Mouse (Mus musculus) retina, adult 2 months (tissue): Measurements from ENCODE around the gene Il17rd.

ENCODE experiments used
- DNase-seq: peaks from one replicate; pipeline ENCODE4 v3.0.0-alpha.2; 2012; ENCODE audit warnings: low read depth, low spot score

Il17rd gene

DNA sequence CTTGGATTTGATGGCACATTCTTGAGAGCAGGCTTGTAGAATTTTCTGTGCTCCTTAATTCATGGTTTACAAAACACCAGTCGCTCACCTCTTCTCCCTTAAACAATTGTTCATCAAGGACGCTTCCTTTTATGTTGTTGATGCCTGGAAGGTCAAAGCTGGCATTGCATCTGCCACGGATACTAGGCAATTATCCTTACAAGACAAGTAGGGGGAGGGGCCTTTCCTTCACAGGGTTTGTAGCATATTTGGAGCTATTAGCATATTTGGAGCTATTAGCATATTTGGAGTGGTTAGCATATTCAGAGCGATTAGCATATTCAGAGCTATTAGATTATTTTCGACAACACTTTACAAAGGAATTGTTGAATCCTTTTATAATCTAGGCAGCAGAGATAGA, 55.5 kb downstream of the Il17rd start:
- no peak for DNase-seq

DNA sequence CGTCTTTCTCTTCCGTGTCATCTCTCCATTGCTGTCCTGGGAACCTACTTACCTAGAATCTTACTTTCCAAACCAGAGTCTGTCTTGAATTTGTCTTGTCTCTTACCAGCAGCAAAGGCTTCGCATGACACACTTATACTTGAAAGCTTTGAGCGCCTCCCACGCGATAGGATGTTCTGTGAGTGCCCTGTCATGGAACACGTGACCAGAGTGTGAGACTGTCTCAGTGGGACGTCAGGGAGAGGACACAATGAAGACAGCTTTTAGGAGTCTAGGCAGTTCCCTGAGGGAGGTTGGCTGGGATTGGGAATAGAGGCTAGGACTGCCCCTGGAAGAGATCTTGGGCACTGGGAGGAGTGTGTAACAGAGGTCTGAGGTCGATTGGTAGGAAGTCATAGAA, 57.4 kb downstream of the Il17rd start:
- no peak for DNase-seq

DNA sequence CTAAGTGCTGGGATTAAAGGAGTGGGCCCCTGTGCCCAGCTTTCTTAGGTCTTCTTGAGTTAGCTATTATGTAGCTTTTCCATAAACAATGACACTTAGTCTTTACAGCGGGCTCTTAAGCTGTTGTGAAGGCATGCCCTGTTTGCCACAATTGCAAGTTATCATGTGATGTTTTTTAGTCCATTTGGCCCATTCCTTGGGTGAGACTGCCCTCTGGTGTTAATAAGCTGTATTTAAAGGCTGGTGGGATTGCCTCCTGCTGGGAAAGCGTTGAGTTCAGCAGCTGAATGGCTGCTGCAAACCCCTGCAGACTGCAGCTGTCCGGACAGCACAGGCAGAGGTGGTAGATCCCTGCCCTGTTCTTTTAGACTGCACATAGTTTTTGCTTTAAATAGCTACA, 58.0 kb downstream of the Il17rd start:
- peak; percentile 62 for DNase-seq

DNA sequence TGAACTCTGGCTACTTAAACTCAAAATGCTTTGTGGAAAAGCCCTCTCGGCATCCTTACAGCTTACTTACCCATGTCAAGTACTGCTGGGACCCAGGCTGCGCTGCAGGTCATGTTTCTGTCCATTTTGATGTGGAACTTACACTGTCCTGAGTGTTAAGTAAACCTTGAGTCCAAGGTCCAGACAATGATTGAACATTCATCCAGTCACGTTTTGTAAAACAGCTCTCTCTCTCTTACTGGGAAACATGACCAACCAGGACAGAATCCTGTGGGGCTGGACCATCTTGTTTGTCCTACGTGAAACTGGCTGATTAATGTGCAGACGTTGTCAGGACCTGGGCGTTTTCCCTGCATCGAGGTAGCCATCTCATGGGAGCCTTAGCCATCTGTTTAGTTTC, 63.0 kb downstream of the Il17rd start:
- no peak for DNase-seq

DNA sequence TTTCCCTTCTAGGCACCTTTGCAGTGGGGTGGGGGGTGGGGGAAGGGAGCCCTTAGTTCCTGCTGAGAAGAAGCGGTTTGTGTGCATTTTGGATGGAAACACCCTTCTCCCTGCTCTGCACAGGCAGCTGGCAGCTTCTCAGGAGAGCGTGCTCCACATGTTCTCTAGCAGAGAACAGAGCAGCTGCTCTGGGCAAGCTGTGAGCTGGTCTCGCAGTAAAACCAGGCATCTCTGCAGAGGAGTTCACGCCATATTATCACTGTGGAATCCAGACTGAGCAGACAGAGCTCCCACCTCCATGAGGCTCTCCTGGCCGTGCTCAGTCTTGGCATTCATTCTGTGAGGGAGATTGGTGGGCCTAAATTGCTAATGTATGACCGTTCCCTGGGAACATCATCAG, 64.0 kb downstream of the Il17rd start:
- DNase-seq, result no peak

DNA sequence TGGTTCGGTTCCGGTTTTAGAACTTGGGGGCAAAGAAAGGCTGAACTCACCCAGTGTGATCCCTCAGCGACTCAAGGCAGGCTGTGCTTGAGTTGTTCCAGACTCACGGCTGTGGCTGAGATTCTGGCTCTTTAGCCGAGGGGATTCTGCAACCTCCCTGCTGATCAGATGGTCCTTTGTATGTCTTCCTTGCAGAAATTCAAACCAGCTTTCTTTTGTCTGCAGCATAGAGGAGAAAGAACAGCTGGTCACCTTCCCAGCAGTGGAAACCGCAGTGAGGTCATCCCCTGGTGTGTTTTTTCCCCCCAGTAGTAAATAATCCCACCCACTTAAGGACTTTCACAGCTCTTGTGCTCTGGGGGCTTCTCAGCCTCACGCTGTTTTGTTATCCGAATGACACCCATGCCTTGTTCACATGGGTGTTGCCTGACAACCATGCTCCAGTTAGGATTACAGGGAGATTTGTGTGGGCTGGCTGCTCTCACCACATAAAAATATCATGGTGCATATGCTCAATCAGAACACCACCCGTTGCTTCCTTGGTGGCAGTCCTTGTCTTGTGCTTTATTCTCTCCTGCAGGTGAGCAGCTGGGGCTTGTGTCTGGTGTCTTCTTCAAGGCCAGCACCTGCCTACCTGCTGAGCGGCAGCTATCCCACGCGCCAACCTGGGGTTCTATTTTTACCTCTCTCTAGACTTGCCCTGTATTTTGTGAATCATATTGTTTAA, 67.2 kb downstream of the Il17rd start:
- DNase-seq, result no peak

DNA sequence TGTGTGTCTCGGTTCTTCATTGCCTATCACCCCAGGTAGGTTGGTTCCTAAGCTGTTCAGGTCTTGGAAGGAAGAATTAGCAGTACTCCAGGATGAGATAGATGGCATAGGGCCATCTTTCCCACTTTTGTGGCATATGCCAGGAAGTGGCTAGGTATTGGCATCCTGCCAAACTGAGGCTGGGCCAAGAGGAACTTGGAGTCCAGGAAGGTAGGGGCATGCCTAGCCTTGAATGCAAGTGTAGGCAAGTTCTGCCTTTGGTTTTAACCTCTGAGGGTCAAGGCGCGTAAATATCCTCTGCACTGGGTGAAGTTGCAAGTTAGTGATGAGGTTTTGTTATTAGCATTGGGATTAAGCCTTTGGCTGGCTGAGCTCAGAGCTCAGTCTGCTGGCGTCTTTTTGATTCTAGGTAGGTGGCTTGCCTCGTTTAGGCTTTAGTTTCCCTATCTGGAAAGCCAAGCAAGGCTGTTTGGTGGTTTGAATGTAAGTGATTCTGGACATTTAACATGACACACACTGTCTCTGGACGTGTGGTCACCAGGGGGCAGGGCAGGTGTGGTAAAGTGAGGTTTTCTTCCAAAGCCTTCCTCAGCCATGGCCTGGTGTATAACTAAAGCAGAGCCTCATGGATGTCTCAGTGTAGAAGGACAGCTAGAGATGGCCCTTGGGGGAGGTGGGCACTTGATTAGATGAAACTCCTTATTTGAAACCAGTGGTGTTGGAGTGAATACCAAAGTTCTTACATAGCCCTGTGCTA, 70.2 kb downstream of the Il17rd start:
- DNase-seq, result no peak

DNA sequence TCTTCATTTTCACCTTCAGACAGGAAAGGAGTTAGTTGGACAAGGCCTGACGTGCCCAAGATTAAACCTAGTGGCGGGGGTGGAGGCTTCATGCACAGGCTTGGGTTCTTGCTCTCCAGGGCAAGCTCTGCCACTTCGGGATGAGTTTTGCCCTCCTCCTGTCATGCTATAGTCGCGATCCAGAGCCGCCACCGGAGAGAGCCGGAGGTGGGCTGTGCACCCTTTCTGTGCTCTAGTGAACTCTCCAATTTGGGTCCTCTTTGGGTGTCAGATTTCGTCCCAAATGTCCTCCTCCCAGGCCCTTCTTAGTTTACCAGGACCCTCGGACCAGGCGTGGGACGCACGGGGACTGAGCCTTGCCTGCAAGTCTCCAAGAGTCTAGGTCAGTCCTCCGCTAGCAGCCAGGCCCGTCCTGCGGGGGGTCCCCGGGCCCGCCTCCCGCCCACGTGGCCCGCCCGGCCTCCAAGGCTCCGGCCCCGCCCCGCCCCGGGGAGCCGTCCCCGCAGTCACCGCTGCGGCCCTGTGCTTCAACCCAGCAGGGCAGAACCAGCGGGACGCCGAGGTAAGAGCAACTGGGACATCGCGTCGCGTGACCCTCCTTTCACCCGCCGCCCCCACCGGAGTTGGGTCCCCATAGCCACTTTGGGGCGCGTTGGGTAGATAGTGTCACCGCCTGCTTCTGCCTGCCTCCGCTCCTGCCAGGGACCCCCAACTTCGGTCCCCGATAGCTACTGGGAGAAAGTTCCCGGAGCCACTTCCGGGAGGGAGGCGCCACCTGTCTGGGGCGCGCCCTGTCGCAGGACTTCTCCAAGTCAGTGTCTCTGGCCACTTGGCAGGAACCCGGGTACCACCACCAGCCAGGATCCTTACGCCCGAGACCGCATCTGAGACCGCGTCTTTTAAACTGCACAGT, 75.9 kb downstream of the Il17rd start, which contains the start of gene Arhgef3:
Gene Arhgef3 (plus strand): TSS at position 538 of the 913 bp plus-strand sequence.
- no peak for DNase-seq

DNA sequence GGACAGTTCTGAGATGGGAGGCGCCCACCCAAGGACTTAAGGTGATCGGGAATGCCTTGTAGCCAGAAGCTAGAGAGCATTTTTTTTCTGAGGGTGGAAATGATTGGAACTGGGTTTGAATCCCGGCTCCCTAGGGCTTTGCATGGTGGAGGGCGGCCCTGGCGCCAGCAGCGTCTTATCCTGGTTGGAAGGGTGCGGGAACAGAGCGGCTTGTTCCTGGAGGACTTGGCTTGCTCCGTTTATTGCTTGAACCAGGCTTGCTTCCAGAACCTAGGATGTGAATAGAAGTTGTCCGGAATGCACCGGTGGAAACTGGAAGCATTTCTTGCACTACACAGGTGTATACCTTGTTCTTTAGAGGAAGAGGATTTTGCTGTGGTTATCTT, 76.5 kb downstream of the Il17rd start:
- DNase-seq, result no peak

DNA sequence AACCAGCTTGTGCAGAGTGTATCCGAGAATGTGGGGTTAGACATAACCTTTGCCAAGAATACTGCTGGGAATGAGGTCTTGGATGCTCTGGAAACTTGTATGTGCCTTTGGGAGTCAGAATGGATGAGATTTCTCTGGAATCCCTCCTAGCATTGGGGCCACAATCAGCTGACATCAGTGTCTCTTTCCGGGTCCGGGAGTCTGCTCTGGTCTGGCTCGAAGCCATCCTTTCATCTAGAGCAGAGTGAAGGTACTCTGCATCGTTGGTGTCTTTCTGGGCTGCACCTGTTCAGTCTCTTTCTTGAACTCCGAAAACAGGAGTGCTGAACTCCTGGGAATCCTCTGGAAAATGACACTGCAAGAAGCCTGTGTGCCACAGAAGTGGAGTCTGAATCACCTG, 77.2 kb downstream of the Il17rd start:
- no peak for DNase-seq

DNA sequence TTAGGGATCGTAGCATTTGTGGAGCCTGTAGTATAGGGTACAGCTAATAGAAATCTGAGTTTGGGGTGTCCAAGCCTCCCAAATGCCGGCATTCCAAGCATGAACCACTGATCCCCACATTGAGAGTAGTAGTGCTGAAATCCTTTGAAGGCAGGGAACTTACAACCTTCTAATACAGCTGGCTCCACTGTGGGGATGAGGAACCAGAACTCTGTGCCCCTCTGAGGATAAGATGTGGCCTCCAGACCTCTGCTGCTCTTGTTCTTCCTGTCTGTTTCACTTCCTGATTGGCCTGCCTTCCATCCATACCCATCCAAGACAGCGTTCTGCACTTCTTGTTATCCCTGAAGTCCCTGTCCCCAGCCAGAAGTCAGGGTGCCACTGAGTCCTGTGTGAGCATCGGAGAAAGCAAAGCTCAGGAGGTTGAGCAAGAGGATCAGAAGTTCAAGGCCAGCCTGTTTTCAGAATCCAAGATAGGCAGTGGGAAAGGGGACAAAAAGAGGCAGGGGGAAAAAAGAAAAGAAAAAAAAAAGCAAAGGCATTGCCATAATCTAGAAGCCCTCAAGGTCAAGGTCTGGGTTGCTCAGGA, 77.9 kb downstream of the Il17rd start:
- no peak for DNase-seq

DNA sequence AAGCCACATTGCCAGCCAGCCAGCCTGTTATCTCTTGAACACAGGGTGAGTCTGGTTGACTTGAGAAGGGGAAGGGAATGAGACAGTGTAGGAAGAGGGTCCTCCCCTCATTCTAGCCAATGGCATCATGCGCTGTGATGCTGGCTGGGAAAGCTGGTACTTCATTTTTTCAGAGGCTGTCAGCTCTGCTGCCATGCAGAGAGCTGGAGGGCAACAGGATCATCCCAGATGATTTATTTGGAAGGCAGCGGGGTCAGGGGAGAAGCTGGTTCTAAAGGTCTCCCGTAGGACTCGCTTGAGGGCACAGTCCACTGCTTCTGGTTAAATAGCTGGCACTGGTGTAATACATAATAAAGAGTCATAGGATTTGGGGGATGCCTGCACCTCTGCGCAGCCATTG, 79.8 kb downstream of the Il17rd start:
- no peak for DNase-seq

DNA sequence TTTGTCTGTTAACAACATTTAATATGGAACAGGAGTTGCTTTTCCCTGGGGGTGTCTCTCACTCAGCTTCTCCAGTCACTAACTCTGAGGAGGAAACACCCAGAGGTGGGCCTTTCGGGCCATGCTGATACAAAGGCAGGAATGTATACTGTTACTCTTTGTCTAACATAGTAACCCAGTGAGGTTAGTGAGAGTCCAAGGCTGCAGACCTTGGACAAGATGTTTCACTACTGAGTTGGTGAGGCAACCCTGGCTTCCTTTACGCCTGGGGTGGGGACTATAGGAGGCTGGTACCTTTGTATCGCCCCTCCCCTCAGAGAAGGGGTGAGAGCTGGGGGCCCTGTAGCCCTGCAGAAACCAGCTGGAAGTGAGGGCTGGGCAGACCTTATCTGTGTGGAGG, 83.9 kb downstream of the Il17rd start:
- no peak for DNase-seq

DNA sequence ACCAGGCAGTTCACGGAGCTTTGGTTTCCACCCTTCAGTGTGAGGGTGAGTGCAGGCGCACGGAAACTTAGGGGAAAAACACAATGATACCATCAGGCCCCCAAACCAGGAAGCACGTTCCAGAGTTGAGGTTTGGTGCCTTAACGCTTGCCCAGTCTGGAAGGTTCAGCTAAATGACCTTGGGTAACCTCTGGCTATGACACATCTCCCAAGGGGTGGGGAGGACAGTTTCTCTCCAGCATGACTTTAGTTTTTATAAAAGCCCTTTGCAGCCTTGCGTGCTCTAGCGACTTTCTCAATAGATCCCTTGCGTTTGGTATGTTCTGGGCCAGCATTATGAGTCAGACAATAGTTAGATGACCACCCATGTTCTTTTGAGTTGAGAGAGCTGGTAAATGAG, 84.8 kb downstream of the Il17rd start:
- no peak for DNase-seq

DNA sequence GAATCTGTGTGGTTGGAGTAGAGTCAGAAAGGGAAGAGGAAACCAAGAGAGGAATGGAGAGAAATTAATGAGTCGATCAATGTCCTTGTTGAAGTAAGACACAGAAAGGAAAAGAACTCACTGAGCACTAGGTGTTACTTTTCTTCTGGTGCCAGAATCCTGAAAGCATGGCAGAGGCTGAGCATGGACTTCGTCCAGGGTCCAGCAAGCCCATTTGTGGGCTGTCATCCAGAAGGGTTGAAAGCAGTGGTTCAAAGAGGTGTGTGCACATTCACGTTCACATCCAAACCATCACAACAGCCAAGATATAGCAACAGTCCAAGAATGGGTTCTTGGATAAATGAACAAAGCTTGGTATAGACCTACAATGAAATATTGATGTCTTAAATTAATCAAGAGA, 91.3 kb downstream of the Il17rd start:
- no peak for DNase-seq

DNA sequence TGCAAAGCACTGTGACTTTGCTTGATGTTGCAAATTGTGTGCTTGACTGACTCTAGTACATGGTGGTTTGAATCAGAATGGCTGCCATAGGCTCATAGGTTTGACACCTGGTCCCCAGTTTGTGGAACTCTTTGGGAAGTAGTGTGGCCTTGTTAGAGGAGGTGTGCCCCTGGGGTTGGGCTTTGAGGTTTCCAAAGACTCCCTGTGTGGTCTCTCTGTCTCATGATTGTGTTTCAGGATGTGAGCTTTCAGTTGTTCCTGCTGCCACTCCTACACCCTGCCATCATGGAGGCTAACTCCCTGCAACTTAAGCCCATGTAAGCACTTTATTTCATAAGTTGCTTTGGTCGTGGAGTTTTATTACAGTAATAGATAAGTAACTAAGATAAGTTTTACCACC, 91.9 kb downstream of the Il17rd start:
- no peak for DNase-seq

DNA sequence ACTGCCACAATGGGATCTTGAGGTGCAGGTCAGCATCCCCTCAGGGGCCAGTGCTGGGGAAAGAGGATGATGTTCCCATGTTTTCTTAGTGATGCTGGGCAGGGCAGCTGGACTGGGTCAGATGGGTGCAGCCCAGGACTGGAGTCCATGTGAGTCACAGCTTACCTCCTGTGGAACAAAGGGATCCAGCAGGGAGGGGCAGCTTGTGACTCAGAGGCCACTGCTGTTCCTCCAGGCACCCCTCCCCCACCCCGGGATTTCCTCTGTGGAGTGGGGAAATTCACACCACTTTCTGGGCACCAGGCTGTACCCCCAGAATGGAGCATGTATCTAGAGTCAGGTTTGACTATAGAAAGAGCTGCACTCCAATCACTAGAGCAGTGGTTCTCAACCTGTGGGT, 92.8 kb downstream of the Il17rd start:
- DNase-seq, result no peak

DNA sequence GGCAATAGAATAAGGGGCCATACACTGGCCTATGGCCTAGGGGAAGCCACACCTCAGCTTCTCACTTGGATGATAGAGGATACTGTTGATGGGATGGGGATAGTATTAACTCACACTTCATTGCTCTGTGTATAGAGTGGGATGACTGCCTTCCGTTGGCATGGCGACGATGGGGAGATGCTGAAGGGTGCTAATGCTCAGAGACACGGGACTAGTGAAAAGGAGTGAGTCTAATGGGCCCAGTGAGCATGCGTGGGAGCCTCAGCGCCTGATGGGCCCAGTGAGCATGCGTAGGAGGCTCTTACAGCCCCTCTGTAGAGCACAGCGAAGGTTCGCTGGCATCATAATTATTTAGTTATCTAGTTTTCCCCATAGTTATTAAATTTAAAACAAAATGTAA, 100.2 kb downstream of the Il17rd start:
- DNase-seq, result no peak

DNA sequence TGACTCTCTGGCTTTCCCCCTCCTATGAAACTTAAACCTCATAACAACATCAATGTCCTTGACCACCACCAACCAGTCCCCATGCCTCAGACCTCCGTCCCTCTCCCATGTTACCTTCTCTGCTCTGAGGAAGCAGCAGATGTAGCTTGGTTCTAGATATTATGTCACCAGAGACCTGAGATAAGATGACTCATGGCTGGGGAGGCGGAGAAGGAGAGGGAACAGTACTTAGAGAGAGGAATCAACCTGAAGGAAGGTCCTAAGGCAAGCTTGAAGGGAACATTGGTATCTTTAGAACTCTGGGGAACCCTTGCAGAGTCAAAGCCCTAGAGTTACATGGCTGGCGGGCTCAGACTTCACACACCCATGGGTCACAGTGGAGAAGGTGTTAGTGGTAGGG, 101.2 kb downstream of the Il17rd start:
- DNase-seq, result no peak

DNA sequence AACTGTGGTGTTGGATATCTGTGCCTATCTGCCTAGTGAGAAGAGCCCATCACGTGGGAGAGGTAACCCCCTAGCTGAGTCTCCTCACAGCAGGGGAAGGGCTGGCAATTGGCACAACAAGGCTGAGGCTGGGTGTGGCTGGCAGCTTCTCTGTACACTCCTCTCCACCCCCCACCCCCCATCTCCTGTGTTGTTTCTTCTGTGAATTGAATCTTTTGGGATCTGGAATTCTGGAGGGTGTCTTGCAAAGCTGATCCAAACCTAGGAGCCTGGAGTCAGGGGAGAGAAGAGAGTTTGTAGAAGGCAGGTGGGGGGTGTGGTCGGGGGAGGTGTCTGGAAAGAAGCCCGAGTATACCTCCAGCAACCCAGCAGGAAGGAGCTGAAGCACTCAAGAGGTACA, 102.7 kb downstream of the Il17rd start:
- no peak for DNase-seq

DNA sequence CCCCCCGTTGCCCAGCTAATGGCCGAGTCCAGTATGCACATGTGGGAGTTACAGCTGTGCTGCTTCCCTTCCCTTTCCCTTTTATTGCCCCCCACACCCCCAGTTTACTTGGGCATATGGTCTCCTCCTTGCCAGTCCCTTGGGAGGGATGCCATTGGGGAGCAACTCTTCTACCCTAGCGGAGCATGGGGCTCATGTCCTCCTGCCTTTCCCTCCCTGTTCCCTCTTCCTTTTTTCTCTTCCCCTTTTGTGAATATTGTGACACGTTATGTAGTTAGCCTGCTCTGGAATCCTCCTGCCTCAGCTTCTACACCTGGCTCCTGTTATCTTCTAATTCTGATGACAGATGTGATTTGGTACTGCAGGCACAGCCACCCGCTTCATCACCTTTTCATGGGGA, 103.9 kb downstream of the Il17rd start:
- DNase-seq, result no peak
